Mouse (Mus musculus) forebrain, embryonic 14.5 days (tissue): ENCODE measurements around the gene Slc26a10. TPM values are rescaled to one million over a fixed set of nuclear protein-coding genes. Genes with fewer than 3 reads are reported as not detected.

ENCODE experiments used
- ATAC-seq: fragments of 200-750 bp; cut with Nextera tagmentation; 2 replicates; pipeline ENCODE4 v1.8.0; 2017; ENCODE audit warnings: mild to moderate bottlenecking, moderate library complexity
- DNase-seq: peaks from one replicate; pipeline ENCODE4 v3.0.0-alpha.2; 2015; ENCODE audit warnings: low spot score
- H3K27ac ChIP-seq: fragments of 300-500 bp; sonication (generic); 2 replicates; pipeline ENCODE4 v1.5.1; 2014; ENCODE audit warnings: low read depth, mild to moderate bottlenecking, control low read depth, low read length, moderate library complexity
- H3K27me3 ChIP-seq: fragments of 300-500 bp; sonication (generic); replicated peaks from 2 replicates; pipeline ENCODE4 v1.6.1; 2014; ENCODE audit warnings: low read length, control low read depth, mixed read lengths; ENCODE audit not compliant: control insufficient read depth, insufficient read depth
- H3K36me3 ChIP-seq: fragments of 300-500 bp; sonication (generic); 2 replicates; pipeline ENCODE4 v1.6.1; 2014; ENCODE audit warnings: low read length, control low read depth; ENCODE audit not compliant: control insufficient read depth, insufficient read depth
- H3K4me1 ChIP-seq: fragments of 300-500 bp; sonication (generic); 2 replicates; pipeline ENCODE4 v1.6.1; 2014; ENCODE audit warnings: antibody characterized with exemption, low read length, control low read depth; ENCODE audit not compliant: control insufficient read depth, insufficient read depth
- H3K4me2 ChIP-seq: fragments of 300-500 bp; sonication (generic); 2 replicates; pipeline ENCODE4 v1.6.1; 2014; ENCODE audit warnings: mild to moderate bottlenecking, control low read depth, low read length
- H3K4me3 ChIP-seq: fragments of 300-500 bp; sonication (generic); 2 replicates; pipeline ENCODE4 v1.5.1; 2014; ENCODE audit warnings: low read depth, low read length, control low read depth
- H3K9ac ChIP-seq: fragments of 300-500 bp; sonication (generic); 2 replicates; pipeline ENCODE4 v1.6.1; 2014; ENCODE audit warnings: mild to moderate bottlenecking, low read length, control low read depth, moderate library complexity
- H3K9me3 ChIP-seq: fragments of 300-500 bp; sonication (generic); replicated peaks from 2 replicates; pipeline ENCODE4 v1.6.1; 2016; ENCODE audit warnings: low read length, control low read depth, mixed read lengths; ENCODE audit not compliant: control insufficient read depth
- WGBS: fragments of 180-500 bp; shearing (Covaris S2); extraction: QIAGEN DNeasy Blood & Tissue Kit; methylation state at CpG from one replicate; pipeline ENCODE4 v1.1.7; 2014; 5-methylcytosine and 5-hydroxymethylcytosine counted together
- polyA plus RNA-seq: library from polyadenylated mRNA; unstranded; fragments of >200 nt; fragmentation: Nextera tagmentation; extraction: Ambion mirVana; gene quantifications from 2 replicates; pipeline ENCODE4 v1.2.1, GENCODE M21; 2014

The Slc26a10 gene
- polyA plus RNA-seq, 1 experiment from 2014 or later, result 0.69 TPM

GRCm38 (mm10) chr10:127180695-127181047 lies 226 bp upstream of the Slc26a10 start:
- H3K36me3 ChIP-seq, result no peaks in the 10 kb centered on the region
- H3K9ac ChIP-seq, result no peak overlapping the region
- no peak for ATAC-seq
- no peak overlapping the region for H3K4me3 ChIP-seq
- H3K27ac ChIP-seq, result no peak overlapping the region
- DNase-seq, result no peak
- H3K4me1 ChIP-seq, result peaks cover 9% of the 10 kb centered on the region
- H3K4me2 ChIP-seq, result no peak overlapping the region
- H3K27me3 ChIP-seq, result peaks cover 50% of the 10 kb centered on the region
- 15% methylated on average over 3 of the region's 3 CpGs for WGBS
- H3K9me3 ChIP-seq, result no peaks in the 10 kb centered on the region

- no peaks in the 10 kb centered on the region for H3K36me3 ChIP-seq
- H3K4me2 ChIP-seq, result peak overlapping the region; percentile 41
- DNase-seq (no peak), ATAC-seq (no peak)
- no peak overlapping the region for H3K27ac ChIP-seq
- H3K9ac ChIP-seq, result no peak overlapping the region
- no peaks in the 10 kb centered on the region for H3K9me3 ChIP-seq
- whole genome bisulfite sequencing, result 3% methylated on average over 41 of the region's 41 CpGs
- peak overlapping the region; percentile 20 for H3K4me3 ChIP-seq
- H3K4me1 ChIP-seq, result peaks cover 9% of the 10 kb centered on the region
- peaks cover 50% of the 10 kb centered on the region for H3K27me3 ChIP-seq
Observed at GRCm38 (mm10) chr10:127178286-127179027, 2.0 kb downstream of the Slc26a10 start.

GRCm38 (mm10) chr10:127177719-127178118 lies 2.7 kb downstream of the Slc26a10 start:
- H3K4me1 ChIP-seq, result peaks cover 9% of the 10 kb centered on the region
- H3K27ac ChIP-seq, result no peak overlapping the region
- 1% methylated on average over 23 of the region's 23 CpGs for WGBS
- H3K9me3 ChIP-seq, result no peaks in the 10 kb centered on the region
- H3K27me3 ChIP-seq, result peaks cover 50% of the 10 kb centered on the region
- H3K4me2 ChIP-seq, result peak overlapping the region; percentile 41
- no peak overlapping the region for H3K9ac ChIP-seq
- peak overlapping the region; percentile 20 for H3K4me3 ChIP-seq
- DNase-seq, result peak; percentile 91
- no peaks in the 10 kb centered on the region for H3K36me3 ChIP-seq
- peak; percentile 67 for ATAC-seq

- peak overlapping the region; percentile 41; the same call in 1 of the 2 replicates for H3K4me2 ChIP-seq
- peaks cover 52% of the 10 kb centered on the region for H3K27me3 ChIP-seq
- H3K4me1 ChIP-seq, result peaks cover 9% of the 10 kb centered on the region
- no peak overlapping the region for H3K27ac ChIP-seq
- peaks cover 1% of the 10 kb centered on the region; the same call in 1 of the 2 replicates for H3K36me3 ChIP-seq
- H3K9me3 ChIP-seq, result no peaks in the 10 kb centered on the region
- 0 out of 2 replicates have a peak, but pooled peaks have one; percentile 8 for ATAC-seq
- H3K4me3 ChIP-seq, result no peak overlapping the region
- H3K9ac ChIP-seq, result no peak overlapping the region
- 19% methylated on average over 9 of the region's 9 CpGs for WGBS
- DNase-seq, result no peak
Observed at GRCm38 (mm10) chr10:127177235-127177634, 3.2 kb downstream of the Slc26a10 start.

GRCm38 (mm10) chr10:127176756-127177155 lies 3.7 kb downstream of the Slc26a10 start:
- DNase-seq (no peak), ATAC-seq (no peak)
- H3K36me3 ChIP-seq, result peaks cover 6% of the 10 kb centered on the region; the same call in 1 of the 2 replicates
- H3K27ac ChIP-seq, result no peak overlapping the region
- H3K27me3 ChIP-seq, result peaks cover 56% of the 10 kb centered on the region
- WGBS, result 3% methylated on average over 7 of the region's 7 CpGs
- H3K4me3 ChIP-seq, result no peak overlapping the region
- no peak overlapping the region for H3K9ac ChIP-seq
- peaks cover 9% of the 10 kb centered on the region for H3K4me1 ChIP-seq
- H3K4me2 ChIP-seq, result no peak overlapping the region
- no peaks in the 10 kb centered on the region for H3K9me3 ChIP-seq

GRCm38 (mm10) chr10:127176228-127176627 lies 4.2 kb downstream of the Slc26a10 start:
- ATAC-seq, result no peak
- 35% methylated on average over 3 of the region's 3 CpGs for WGBS

GRCm38 (mm10) chr10:127174170-127174569 lies 6.3 kb downstream of the Slc26a10 start:
- Histone ChIP-seq H3K4me2 (no peak overlapping the region), H3K9me3 (no peaks in the 10 kb centered on the region), H3K9ac (no peak overlapping the region), H3K4me1 (peaks cover 6% of the 10 kb centered on the region), H3K4me3 (no peak overlapping the region), H3K36me3 (peaks cover 8% of the 10 kb centered on the region; the same call in 1 of the 2 replicates), H3K27me3 (peaks cover 59% of the 10 kb centered on the region), H3K27ac (no peak overlapping the region)
- DNase-seq (no peak), ATAC-seq (no peak)
- WGBS, result 88% methylated on average over 7 of the region's 7 CpGs

More at GRCm38 (mm10) chr10:127176228-127176627, 4.2 kb downstream of the Slc26a10 start:
- H3K9ac ChIP-seq, result no peak overlapping the region
- peaks cover 8% of the 10 kb centered on the region; the same call in 1 of the 2 replicates for H3K36me3 ChIP-seq
- H3K4me3 ChIP-seq, result no peak overlapping the region
- no peaks in the 10 kb centered on the region for H3K9me3 ChIP-seq
- peaks cover 60% of the 10 kb centered on the region for H3K27me3 ChIP-seq
- DNase-seq, result no peak
- H3K4me1 ChIP-seq, result peaks cover 9% of the 10 kb centered on the region
- H3K27ac ChIP-seq, result no peak overlapping the region
- no peak overlapping the region for H3K4me2 ChIP-seq

- Histone ChIP-seq H3K4me2 (no peak overlapping the region), H3K27me3 (peaks cover 56% of the 10 kb centered on the region), H3K4me3 (no peak overlapping the region), H3K4me1 (peaks cover 6% of the 10 kb centered on the region), H3K9me3 (no peaks in the 10 kb centered on the region), H3K27ac (no peak overlapping the region), H3K36me3 (peaks cover 8% of the 10 kb centered on the region; the same call in 1 of the 2 replicates), H3K9ac (no peak overlapping the region)
- ATAC-seq (no peak), DNase-seq (no peak)
- WGBS, result 82% methylated on average over 16 of the region's 16 CpGs
Observed at GRCm38 (mm10) chr10:127173148-127174065, 7.0 kb downstream of the Slc26a10 start.
